Mouse (Mus musculus) lung, embryonic 15.5 days (tissue): ENCODE results near the gene Tprgl. TPM values are rescaled to one million over a fixed set of nuclear protein-coding genes. Genes with fewer than 3 reads are reported as not detected.
A peak's percentile ranks its signal among the peaks of the same experiment; 100 is the strongest.

Experiments used
- ATAC-seq: fragments of 200-750 bp; cut with Nextera tagmentation; 2 replicates; pipeline ENCODE4 v1.8.0; 2017; ENCODE audit warnings: moderate number of reproducible peaks, borderline replicate concordance; ENCODE audit not compliant: low FRiP score, low TSS enrichment; ENCODE audit errors: extremely low read depth
- H3K27ac ChIP-seq: fragments of 300-500 bp; sonication (generic); 2 replicates; pipeline ENCODE4 v1.5.1; 2015; ENCODE audit warnings: moderate library complexity, mild to moderate bottlenecking, inconsistent platforms
- H3K27me3 ChIP-seq: fragments of 300-500 bp; sonication (generic); 2 replicates; pipeline ENCODE4 v1.6.1; 2015; ENCODE audit warnings: inconsistent platforms
- H3K36me3 ChIP-seq: fragments of 300-500 bp; sonication (generic); 2 replicates; pipeline ENCODE4 v1.6.1; 2015; ENCODE audit warnings: inconsistent platforms
- H3K4me1 ChIP-seq: fragments of 300-500 bp; sonication (generic); 2 replicates; pipeline ENCODE4 v1.6.1; 2015; ENCODE audit warnings: inconsistent platforms
- H3K4me2 ChIP-seq: fragments of 300-500 bp; sonication (generic); 2 replicates; pipeline ENCODE4 v1.6.1; 2015; ENCODE audit warnings: inconsistent platforms, mild to moderate bottlenecking, moderate library complexity
- H3K4me3 ChIP-seq: fragments of 300-500 bp; sonication (generic); 2 replicates; pipeline ENCODE4 v1.5.1; 2015; ENCODE audit warnings: mild to moderate bottlenecking, inconsistent platforms
- H3K9ac ChIP-seq: fragments of 300-500 bp; sonication (generic); 2 replicates; pipeline ENCODE4 v1.6.1; 2015; ENCODE audit warnings: inconsistent platforms
- H3K9me3 ChIP-seq: fragments of 300-500 bp; sonication (generic); 2 replicates; pipeline ENCODE4 v1.6.1; 2016; ENCODE audit warnings: inconsistent platforms
- WGBS: fragments of 180-500 bp; shearing (Covaris S2); methylation state at CpG from one replicate; pipeline ENCODE4 v1.1.7; 2015; 5-methylcytosine and 5-hydroxymethylcytosine counted together
- polyA plus RNA-seq: library from polyadenylated mRNA; unstranded; fragments of >200 nt; fragmentation: Nextera tagmentation; extraction: Ambion mirVana; gene quantifications from 2 replicates; pipeline ENCODE4 v1.2.1, GENCODE M21; 2015

Gene Tprgl
- polyA plus RNA-seq, result 141 and 143 TPM in 2 replicates

- under 1% methylated on average over 75 of the region's 75 CpGs for WGBS
- H3K4me1 ChIP-seq, result peaks cover 18% of the 10 kb centered on the region
- H3K9ac ChIP-seq, result peak within 1 kb of the TSS; percentile 80
- peak within 1 kb of the TSS; percentile 73 for H3K27ac ChIP-seq
- no peaks in the 10 kb centered on the region for H3K9me3 ChIP-seq
- peak within 1 kb of the TSS; percentile 98 for H3K4me3 ChIP-seq
- H3K36me3 ChIP-seq, result peaks cover 31% of the 10 kb centered on the region
- no peaks in the 10 kb centered on the region for H3K27me3 ChIP-seq
- peak; percentile 97 for ATAC-seq
- H3K4me2 ChIP-seq, result peak within 1 kb of the TSS; percentile 91
These were observed at the start of gene Tprgl for GRCm38 (mm10) chr4:154160538-154161390. Tprgl (minus strand) TSS chr4:154160666.

- Histone ChIP-seq H3K4me1 (peaks cover 23% of the 10 kb centered on the region), H3K9me3 (no peaks in the 10 kb centered on the region), H3K4me2 (no peak overlapping the region), H3K4me3 (no peak overlapping the region), H3K36me3 (no peaks in the 10 kb centered on the region), H3K27ac (no peak overlapping the region), H3K27me3 (no peaks in the 10 kb centered on the region), H3K9ac (no peak overlapping the region)
- no peak for ATAC-seq
- WGBS, result 17% methylated on average over 3 of the region's 3 CpGs
These were observed 49.4 kb upstream of the Tprgl start for GRCm38 (mm10) chr4:154209825-154210224.

- H3K27me3 ChIP-seq, result no peaks in the 10 kb centered on the region
- H3K9me3 ChIP-seq, result no peaks in the 10 kb centered on the region
- H3K4me2 ChIP-seq, result no peak overlapping the region
- 64% methylated on average over 6 of the region's 6 CpGs for WGBS
- H3K4me1 ChIP-seq, result peaks cover 20% of the 10 kb centered on the region
- ATAC-seq, result no peak
- H3K36me3 ChIP-seq, result no peaks in the 10 kb centered on the region
- no peak overlapping the region for H3K4me3 ChIP-seq
- 0 out of 2 replicates have a peak overlapping the region, but pooled peaks have one; percentile 21 for H3K27ac ChIP-seq
- no peak overlapping the region for H3K9ac ChIP-seq
These were observed 48.6 kb upstream of the Tprgl start for GRCm38 (mm10) chr4:154209054-154209453.

- no peaks in the 10 kb centered on the region for H3K36me3 ChIP-seq
- no peak overlapping the region for H3K27ac ChIP-seq
- no peak overlapping the region for H3K4me3 ChIP-seq
- no peaks in the 10 kb centered on the region for H3K27me3 ChIP-seq
- H3K9me3 ChIP-seq, result no peaks in the 10 kb centered on the region
- H3K4me2 ChIP-seq, result no peak overlapping the region
- H3K4me1 ChIP-seq, result peaks cover 13% of the 10 kb centered on the region; the same call in 1 of the 2 replicates
- 13% methylated on average over 5 of the region's 5 CpGs for WGBS
- H3K9ac ChIP-seq, result no peak overlapping the region
- no peak for ATAC-seq
These were observed 46.8 kb upstream of the Tprgl start for GRCm38 (mm10) chr4:154207261-154207660.

- 33% methylated on average over 5 of the region's 5 CpGs for WGBS
- no peak for ATAC-seq
- no peak overlapping the region for H3K4me3 ChIP-seq
- H3K27me3 ChIP-seq, result no peaks in the 10 kb centered on the region
- no peaks in the 10 kb centered on the region for H3K9me3 ChIP-seq
- H3K4me1 ChIP-seq, result peaks cover 13% of the 10 kb centered on the region; the same call in 1 of the 2 replicates
- no peak overlapping the region for H3K27ac ChIP-seq
- no peak overlapping the region for H3K9ac ChIP-seq
- H3K36me3 ChIP-seq, result no peaks in the 10 kb centered on the region
- H3K4me2 ChIP-seq, result no peak overlapping the region
These were observed 44.9 kb upstream of the Tprgl start for GRCm38 (mm10) chr4:154205392-154205791.

- ATAC-seq, result no peak
- Histone ChIP-seq H3K27me3 (no peaks in the 10 kb centered on the region), H3K4me1 (peaks cover 13% of the 10 kb centered on the region; the same call in 1 of the 2 replicates), H3K9me3 (no peaks in the 10 kb centered on the region), H3K27ac (no peak overlapping the region), H3K4me3 (no peak overlapping the region), H3K9ac (no peak overlapping the region; the same call in 1 of the 2 replicates), H3K36me3 (no peaks in the 10 kb centered on the region), H3K4me2 (no peak overlapping the region)
- 71% methylated on average over 7 of the region's 7 CpGs for WGBS
These were observed 44.1 kb upstream of the Tprgl start for GRCm38 (mm10) chr4:154204532-154204931.

GRCm38 (mm10) chr4:154201511-154201910 is 41.0 kb upstream of the Tprgl start:
- Histone ChIP-seq H3K4me1 (peaks cover 13% of the 10 kb centered on the region; the same call in 1 of the 2 replicates), H3K4me2 (no peak overlapping the region), H3K27me3 (no peaks in the 10 kb centered on the region), H3K9ac (no peak overlapping the region), H3K27ac (no peak overlapping the region), H3K9me3 (no peaks in the 10 kb centered on the region), H3K4me3 (no peak overlapping the region), H3K36me3 (no peaks in the 10 kb centered on the region)
- 76% methylated on average over 5 of the region's 5 CpGs for WGBS
- ATAC-seq, result no peak

- ATAC-seq, result peak; percentile 55
- H3K27ac ChIP-seq, result no peak overlapping the region
- H3K9me3 ChIP-seq, result no peaks in the 10 kb centered on the region
- no peak overlapping the region for H3K4me3 ChIP-seq
- no peak overlapping the region for H3K4me2 ChIP-seq
- no peak overlapping the region for H3K9ac ChIP-seq
- no peaks in the 10 kb centered on the region for H3K4me1 ChIP-seq
- no peaks in the 10 kb centered on the region for H3K27me3 ChIP-seq
- 52% methylated on average over 7 of the region's 7 CpGs for WGBS
- H3K36me3 ChIP-seq, result no peaks in the 10 kb centered on the region
These were observed 38.0 kb upstream of the Tprgl start for GRCm38 (mm10) chr4:154198377-154198961.

- WGBS, result 75% methylated on average over 6 of the region's 6 CpGs
- H3K4me1 ChIP-seq, result no peaks in the 10 kb centered on the region
- no peak overlapping the region for H3K27ac ChIP-seq
- H3K27me3 ChIP-seq, result no peaks in the 10 kb centered on the region
- no peak overlapping the region for H3K9ac ChIP-seq
- H3K9me3 ChIP-seq, result no peaks in the 10 kb centered on the region
- no peak overlapping the region for H3K4me3 ChIP-seq
- no peak for ATAC-seq
- H3K36me3 ChIP-seq, result no peaks in the 10 kb centered on the region
- no peak overlapping the region for H3K4me2 ChIP-seq
These were observed 37.5 kb upstream of the Tprgl start for GRCm38 (mm10) chr4:154197961-154198360.

GRCm38 (mm10) chr4:154188948-154189347 is 28.5 kb upstream of the Tprgl start:
- H3K36me3 ChIP-seq, result no peaks in the 10 kb centered on the region
- WGBS, result 64% methylated on average over 8 of the region's 8 CpGs
- no peak overlapping the region for H3K9ac ChIP-seq
- no peak for ATAC-seq
- no peak overlapping the region for H3K27ac ChIP-seq
- H3K27me3 ChIP-seq, result no peaks in the 10 kb centered on the region
- no peak overlapping the region for H3K4me2 ChIP-seq
- H3K4me1 ChIP-seq, result no peaks in the 10 kb centered on the region
- no peak overlapping the region for H3K4me3 ChIP-seq
- H3K9me3 ChIP-seq, result no peaks in the 10 kb centered on the region

GRCm38 (mm10) chr4:154186002-154186537 is 25.6 kb upstream of the Tprgl start:
- H3K36me3 ChIP-seq, result no peaks in the 10 kb centered on the region
- ATAC-seq, result 0 out of 2 replicates have a peak, but pooled peaks have one; percentile 17
- no peaks in the 10 kb centered on the region for H3K4me1 ChIP-seq
- no peaks in the 10 kb centered on the region for H3K9me3 ChIP-seq
- peak overlapping the region; percentile 4; the same call in 1 of the 2 replicates for H3K27ac ChIP-seq
- 52% methylated on average over 11 of the region's 11 CpGs for WGBS
- H3K4me3 ChIP-seq, result no peak overlapping the region
- H3K4me2 ChIP-seq, result no peak overlapping the region
- no peaks in the 10 kb centered on the region for H3K27me3 ChIP-seq
- H3K9ac ChIP-seq, result no peak overlapping the region

- H3K4me1 ChIP-seq, result 0 out of 2 replicates have a peak, but pooled peaks cover 6% of the 10 kb centered on the region
- no peaks in the 10 kb centered on the region for H3K36me3 ChIP-seq
- 69% methylated on average over 5 of the region's 5 CpGs for WGBS
- H3K9ac ChIP-seq, result no peak overlapping the region
- H3K4me2 ChIP-seq, result no peak overlapping the region
- no peaks in the 10 kb centered on the region for H3K9me3 ChIP-seq
- ATAC-seq, result no peak
- H3K27me3 ChIP-seq, result no peaks in the 10 kb centered on the region
- no peak overlapping the region for H3K27ac ChIP-seq
- H3K4me3 ChIP-seq, result no peak overlapping the region
These were observed 24.5 kb upstream of the Tprgl start for GRCm38 (mm10) chr4:154185001-154185400.
